Mouse (Mus musculus): ENCODE results near the gene Zgrf1. TPM values are rescaled to one million over a fixed set of nuclear protein-coding genes. Genes with fewer than 3 reads are reported as not detected.

Gene Zgrf1
- total RNA-seq, 2 experiments from 2014 or later = 8.6 to 9.1 TPM

GRCm38 (mm10) chr3:127562974-127563373 is 9.7 kb downstream of the Zgrf1 start:
- no peak for DNase-seq

- no peak for DNase-seq
These were observed 11.8 kb downstream of the Zgrf1 start for GRCm38 (mm10) chr3:127565129-127565528.

- DNase-seq = peak; percentile 57
These were observed 19.3 kb downstream of the Zgrf1 start for GRCm38 (mm10) chr3:127572557-127572956.

- no peak for DNase-seq
These were observed 43.8 kb downstream of the Zgrf1 start for GRCm38 (mm10) chr3:127597136-127597535.

GRCm38 (mm10) chr3:127608109-127608508 is 54.8 kb downstream of the Zgrf1 start:
- no peak for DNase-seq

GRCm38 (mm10) chr3:127625296-127625695 is 72.0 kb downstream of the Zgrf1 start:
- peak; percentile 84 for DNase-seq

- DNase-seq = no peak
These were observed 72.6 kb downstream of the Zgrf1 start for GRCm38 (mm10) chr3:127625701-127626399.

- DNase-seq = no peak
These were observed 73.2 kb downstream of the Zgrf1 start for GRCm38 (mm10) chr3:127626524-127626923.

GRCm38 (mm10) chr3:127627151-127627955 is 74.1 kb downstream of the Zgrf1 start:
- DNase-seq = no peak

- no peak for DNase-seq
These were observed 74.6 kb downstream of the Zgrf1 start for GRCm38 (mm10) chr3:127627956-127628310.

GRCm38 (mm10) chr3:127628311-127629184 is 75.3 kb downstream of the Zgrf1 start:
- DNase-seq = no peak

- no peak for DNase-seq
These were observed 76.9 kb downstream of the Zgrf1 start for GRCm38 (mm10) chr3:127630190-127630589.

- DNase-seq = no peak
These were observed 77.6 kb downstream of the Zgrf1 start for GRCm38 (mm10) chr3:127630735-127631372.

GRCm38 (mm10) chr3:127631582-127631981 is 78.3 kb downstream of the Zgrf1 start:
- DNase-seq = no peak

- peak; percentile 44 for DNase-seq
These were observed 79.2 kb downstream of the Zgrf1 start for GRCm38 (mm10) chr3:127632531-127632930.

- DNase-seq = no peak
These were observed 80.1 kb downstream of the Zgrf1 start, which contains the start of gene Neurog2 for GRCm38 (mm10) chr3:127633080-127634032. Neurog2 (plus strand) TSS chr3:127633135.

- DNase-seq = peak; percentile 83
These were observed 81.1 kb downstream of the Zgrf1 start for GRCm38 (mm10) chr3:127634101-127634983.

- DNase-seq = no peak
These were observed 81.7 kb downstream of the Zgrf1 start for GRCm38 (mm10) chr3:127634984-127635349.

- peak; percentile 69 for DNase-seq
These were observed 86.8 kb downstream of the Zgrf1 start for GRCm38 (mm10) chr3:127639875-127640761.
